Mouse (Mus musculus): ENCODE measurements around the gene Cntf. TPM values are rescaled to one million over a fixed set of nuclear protein-coding genes. Genes with fewer than 3 reads are reported as not detected.
A peak's percentile ranks its signal among the peaks of the same experiment; 100 is the strongest.

Gene Cntf
- polyA plus RNA-seq, 1 experiment: 3.0 TPM

- WGBS: 93% methylated on average over 2 of the region's 2 CpGs
- Histone ChIP-seq H3K27me3 (ENCODE audit: control insufficient read depth, insufficient read depth, low read length) (no peaks in the 10 kb centered on the region), H3K4me1 (replicated peaks; ENCODE audit: control insufficient read depth, insufficient read depth, low read length) (no peaks in the 10 kb centered on the region; the same call in 1 of the 2 replicates), H3K36me3 (ENCODE audit: control insufficient read depth, insufficient read depth, low read length) (peaks cover 5% of the 10 kb centered on the region; the same call in 1 of the 2 replicates), H3K4me3 (ENCODE audit: control insufficient read depth, insufficient read depth, low read length) (no peak overlapping the region), H3K27ac (ENCODE audit: control insufficient read depth, insufficient read depth, low read length) (no peak overlapping the region)
- no peak for DNase-seq
- TF ChIP-seq CTCF (IDR thresholded peaks at IDR 0.05; ENCODE audit: borderline replicate concordance, control insufficient read depth, extremely low read depth, insufficient read depth, low read length, poor library complexity) (no peak), POLR2A (IDR thresholded peaks at IDR 0.05; ENCODE audit: control insufficient read depth, extremely low read depth, insufficient read depth, low read length, poor library complexity) (no peak)
These were observed 21.5 kb upstream of the Cntf start for GRCm38 (mm10) chr19:12786803-12787395.

GRCm38 (mm10) chr19:12780437-12780836, 15.0 kb upstream of the Cntf start:
- H3K36me3 ChIP-seq (ENCODE audit: control insufficient read depth, insufficient read depth, low read length): peaks cover 26% of the 10 kb centered on the region
- TF ChIP-seq CTCF (IDR thresholded peaks at IDR 0.05; ENCODE audit: borderline replicate concordance, control insufficient read depth, extremely low read depth, insufficient read depth, low read length, poor library complexity): no peak
- no peak for TF ChIP-seq POLR2A (IDR thresholded peaks at IDR 0.05; ENCODE audit: control insufficient read depth, extremely low read depth, insufficient read depth, low read length, poor library complexity)
- H3K27ac ChIP-seq (ENCODE audit: control insufficient read depth, insufficient read depth, low read length): no peak overlapping the region
- no peaks in the 10 kb centered on the region for H3K27me3 ChIP-seq (ENCODE audit: control insufficient read depth, insufficient read depth, low read length)
- DNase-seq: no peak
- no peaks in the 10 kb centered on the region for H3K4me1 ChIP-seq (replicated peaks; ENCODE audit: control insufficient read depth, insufficient read depth, low read length)
- no peak overlapping the region for H3K4me3 ChIP-seq (ENCODE audit: control insufficient read depth, insufficient read depth, low read length)

- H3K36me3 ChIP-seq (ENCODE audit: control insufficient read depth, insufficient read depth, low read length): peaks cover 76% of the 10 kb centered on the region
- TF ChIP-seq POLR2A (IDR thresholded peaks at IDR 0.05; ENCODE audit: control insufficient read depth, extremely low read depth, insufficient read depth, low read length, poor library complexity): no peak
- no peak for TF ChIP-seq CTCF (IDR thresholded peaks at IDR 0.05; ENCODE audit: borderline replicate concordance, control insufficient read depth, extremely low read depth, insufficient read depth, low read length, poor library complexity)
- no peak for DNase-seq
- H3K27me3 ChIP-seq (ENCODE audit: control insufficient read depth, insufficient read depth, low read length): no peaks in the 10 kb centered on the region
- no peak overlapping the region for H3K27ac ChIP-seq (ENCODE audit: control insufficient read depth, insufficient read depth, low read length)
- H3K4me1 ChIP-seq (replicated peaks; ENCODE audit: control insufficient read depth, insufficient read depth, low read length): no peaks in the 10 kb centered on the region
- no peak overlapping the region for H3K4me3 ChIP-seq (ENCODE audit: control insufficient read depth, insufficient read depth, low read length)
- WGBS: 94% methylated on average over 5 of the region's 5 CpGs
These were observed 5.5 kb upstream of the Cntf start for GRCm38 (mm10) chr19:12770888-12771287.

DNA sequence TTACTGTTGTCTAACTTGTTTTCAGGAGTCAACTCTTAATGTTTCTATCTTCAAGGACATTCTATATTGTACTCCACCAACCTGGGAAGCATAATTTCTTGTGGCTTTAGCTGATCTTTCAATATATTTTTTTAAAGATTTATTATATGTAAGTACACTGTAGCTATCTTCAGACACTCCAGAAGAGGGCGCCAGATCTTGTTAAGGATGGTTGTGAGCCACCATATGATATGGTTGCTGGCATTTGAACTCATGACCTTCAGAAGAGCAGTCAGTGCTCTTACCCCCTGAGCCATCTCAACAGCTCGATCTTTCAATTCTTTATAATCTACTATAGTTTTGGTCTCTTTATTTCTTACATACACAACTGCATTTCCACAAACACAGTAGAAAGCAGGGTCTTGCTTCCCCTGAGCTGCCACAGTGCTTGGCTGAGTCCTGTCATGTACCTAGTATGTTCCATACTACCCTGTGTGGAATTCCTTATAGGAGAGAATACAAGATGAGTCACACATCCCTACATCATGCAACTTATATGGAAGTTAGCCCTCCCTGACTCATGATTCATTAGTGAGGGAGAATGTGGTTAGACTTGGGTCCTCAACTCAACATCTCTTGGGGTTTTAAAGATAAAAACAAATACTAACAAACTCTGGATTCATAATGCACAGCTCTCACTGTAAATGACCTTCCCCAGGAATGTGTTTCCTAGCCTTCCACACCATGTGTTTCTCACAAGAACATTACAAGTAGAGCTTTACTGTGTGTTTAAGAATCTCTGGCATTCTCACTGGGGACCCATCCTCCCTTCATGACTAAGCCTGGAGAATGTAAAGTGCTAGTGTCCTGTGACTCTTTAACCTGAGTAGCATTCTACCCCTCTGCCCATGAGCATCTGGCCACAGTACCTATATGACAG, 3.0 kb downstream of the Cntf start:
- H3K4me1 ChIP-seq (replicated peaks; ENCODE audit: control insufficient read depth, insufficient read depth, low read length): no peaks in the 10 kb centered on the region
- peaks cover 20% of the 10 kb centered on the region for H3K36me3 ChIP-seq (ENCODE audit: control insufficient read depth, insufficient read depth, low read length)
- H3K27ac ChIP-seq (ENCODE audit: control insufficient read depth, insufficient read depth, low read length): no peak overlapping the region
- DNase-seq: peak; percentile 36
- no peak for TF ChIP-seq CTCF (IDR thresholded peaks at IDR 0.05; ENCODE audit: borderline replicate concordance, control insufficient read depth, extremely low read depth, insufficient read depth, low read length, poor library complexity)
- TF ChIP-seq POLR2A (IDR thresholded peaks at IDR 0.05; ENCODE audit: control insufficient read depth, extremely low read depth, insufficient read depth, low read length, poor library complexity): no peak
- WGBS: 61% methylated on average over 2 of the region's 2 CpGs
- no peak overlapping the region for H3K4me3 ChIP-seq (ENCODE audit: control insufficient read depth, insufficient read depth, low read length)
- H3K27me3 ChIP-seq (ENCODE audit: control insufficient read depth, insufficient read depth, low read length): no peaks in the 10 kb centered on the region

DNA sequence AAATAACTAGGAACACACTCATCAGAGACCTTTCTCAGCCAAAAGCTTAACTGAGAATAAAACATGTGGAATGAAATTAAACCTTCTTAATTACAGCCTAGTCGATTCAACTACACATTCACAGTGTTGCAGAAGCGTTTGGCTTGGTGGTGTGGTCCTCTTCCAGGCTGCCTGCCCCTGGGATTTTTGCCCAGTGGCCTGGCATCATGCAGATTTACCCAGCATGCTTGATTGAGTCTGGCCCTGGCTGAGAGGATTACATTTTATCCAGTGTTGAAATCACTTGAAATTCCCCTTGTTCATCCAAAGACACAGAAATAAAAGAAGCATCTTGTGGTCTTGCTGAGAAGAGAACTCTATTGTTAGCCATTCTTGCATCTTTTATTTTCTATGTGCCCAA, 5.8 kb downstream of the Cntf start:
- WGBS: 90% methylated on average over 2 of the region's 2 CpGs
- TF ChIP-seq POLR2A (IDR thresholded peaks at IDR 0.05; ENCODE audit: control insufficient read depth, extremely low read depth, insufficient read depth, low read length, poor library complexity): no peak
- no peak for TF ChIP-seq CTCF (IDR thresholded peaks at IDR 0.05; ENCODE audit: borderline replicate concordance, control insufficient read depth, extremely low read depth, insufficient read depth, low read length, poor library complexity)
- H3K27ac ChIP-seq (ENCODE audit: control insufficient read depth, insufficient read depth, low read length): no peak overlapping the region
- DNase-seq: no peak
- H3K4me3 ChIP-seq (ENCODE audit: control insufficient read depth, insufficient read depth, low read length): no peak overlapping the region
- peaks cover 6% of the 10 kb centered on the region for H3K36me3 ChIP-seq (ENCODE audit: control insufficient read depth, insufficient read depth, low read length)
- no peaks in the 10 kb centered on the region for H3K27me3 ChIP-seq (ENCODE audit: control insufficient read depth, insufficient read depth, low read length)
- H3K4me1 ChIP-seq (replicated peaks; ENCODE audit: control insufficient read depth, insufficient read depth, low read length): no peaks in the 10 kb centered on the region

- 89% methylated on average over 1 of the region's 1 CpGs for WGBS
- Histone ChIP-seq H3K4me1 (replicated peaks; ENCODE audit: control insufficient read depth, insufficient read depth, low read length) (no peaks in the 10 kb centered on the region), H3K36me3 (ENCODE audit: control insufficient read depth, insufficient read depth, low read length) (peaks cover 5% of the 10 kb centered on the region), H3K27ac (ENCODE audit: control insufficient read depth, insufficient read depth, low read length) (no peak overlapping the region), H3K4me3 (ENCODE audit: control insufficient read depth, insufficient read depth, low read length) (no peak overlapping the region), H3K27me3 (ENCODE audit: control insufficient read depth, insufficient read depth, low read length) (no peaks in the 10 kb centered on the region)
- TF ChIP-seq CTCF (IDR thresholded peaks at IDR 0.05; ENCODE audit: borderline replicate concordance, control insufficient read depth, extremely low read depth, insufficient read depth, low read length, poor library complexity) (no peak), POLR2A (IDR thresholded peaks at IDR 0.05; ENCODE audit: control insufficient read depth, extremely low read depth, insufficient read depth, low read length, poor library complexity) (no peak)
- no peak for DNase-seq
These were observed 6.4 kb downstream of the Cntf start for GRCm38 (mm10) chr19:12758936-12759478.

All from thymus, adult 2 months (tissue).